Mouse (Mus musculus): ENCODE data around the gene Gm37240.

DNA sequence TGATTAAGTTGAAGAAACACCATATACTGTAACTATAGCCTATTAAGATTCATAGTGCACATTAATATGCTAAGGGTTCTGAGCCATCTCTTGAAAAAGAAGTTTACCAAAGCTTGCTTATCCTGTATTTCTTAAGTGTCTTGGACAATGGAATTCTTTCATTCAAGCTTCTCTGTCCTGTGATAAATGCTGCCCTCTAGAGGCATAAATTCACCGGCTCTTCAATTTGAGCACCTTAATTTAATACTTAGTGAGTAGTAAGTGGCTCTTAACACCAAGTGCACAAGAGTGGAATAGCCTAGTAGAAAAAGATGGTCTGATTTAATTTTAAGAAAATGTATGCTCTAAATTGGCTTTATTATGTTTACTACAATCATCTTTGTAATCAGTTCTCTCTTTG is 1043.7 kb downstream of the Gm37240 start:
- TF ChIP-seq CTCF (IDR thresholded peaks at IDR 0.05; ENCODE audit: insufficient read depth, low read depth, low read length) (no peak), POLR2A (IDR thresholded peaks at IDR 0.05; ENCODE audit: insufficient read depth, low read depth, low read length) (no peak)

Data from olfactory bulb, adult 2 months (tissue).